Comparison of ENCODE assay signal across 16 mouse cellular contexts in genomic region chr10:63803909-63804308, GRCm38 (mm10).
DNase-seq lines count a peak whose midpoint lies in the region; ATAC-seq and TF ChIP-seq lines count a peak whose summit lies in the region.
"Had no signal": no experiment of that assay in that cellular context is flagged by ENCODE, and none has a peak within 500 bp of the region (broad histone marks: within the 10 kb centered on the region; RNA-seq: fewer than 3 reads in every experiment).

No protein-coding gene starts in this region.

- no peak overlapping the region for H3K27ac ChIP-seq in left cerebral cortex, adult 2 months
- no peak overlapping the region for H3K27ac ChIP-seq in limb, embryonic 10.5 days
- H3K27ac ChIP-seq: limb, embryonic 13.5 days; liver, embryonic 14.5 days had no signal

- WGBS in limb, embryonic 10.5 days, result 88% methylated on average over 6 of the region's 6 CpGs

- no peak for TF ChIP-seq CTCF in left cerebral cortex, adult 2 months (IDR thresholded peaks at IDR 0.05)

- no peak for ATAC-seq in activated CD4-positive, CD25-positive, alpha-beta regulatory T cell, adult 4 months
- ATAC-seq: CD4-positive, CD25-positive, alpha-beta regulatory T cell, adult 4 months; lung, postnatal 0 days had no signal

- intact Hi-C loops in left cerebral cortex, postnatal 14 days (cut with DNase I), result no loop called here
- intact Hi-C loops in left cerebral cortex, adult 2 months (cut with DNase I), result loop anchor here (10.0 kb wide), 1 partner anchor 199 kb away; no protein-coding TSS in a partner anchor

- no peak overlapping the region for H3K4me3 ChIP-seq in left cerebral cortex, adult 2 months
- H3K4me3 ChIP-seq in limb, embryonic 10.5 days, result no peak overlapping the region
- H3K4me3 ChIP-seq: limb, embryonic 13.5 days had no signal

- H3K9me3 ChIP-seq in limb, embryonic 10.5 days (replicated peaks), result no peaks in the 10 kb centered on the region

- H3K27me3 ChIP-seq in limb, embryonic 10.5 days (ENCODE audit: low read depth, poor library complexity, severe bottlenecking), result no peaks in the 10 kb centered on the region
- H3K27me3 ChIP-seq: limb, embryonic 13.5 days had no signal

- no peaks in the 10 kb centered on the region for H3K4me1 ChIP-seq in limb, embryonic 10.5 days
- H3K4me1 ChIP-seq: limb, embryonic 13.5 days had no signal

- DNase-seq in left cerebral cortex, postnatal 14 days (ENCODE audit: low spot score in 2 of 2), result peak; percentile 40 to 44
- DNase-seq in left cerebral cortex, adult 2 months (ENCODE audit: extremely low spot score in 1 of 2, low spot score in 2 of 2), result no peak
- peak; percentile 29 to 66 for DNase-seq in frontal cortex, adult 2 months (ENCODE audit: extremely low spot score in 1 of 2, low spot score in 1 of 2)
- DNase-seq in layer of hippocampus, adult 8-10 months (ENCODE audit: low spot score in 2 of 2), result peak; percentile 66 to 69
- peak; percentile 21 for DNase-seq in right cerebral cortex, postnatal 25 days
- no peak for DNase-seq in testis, postnatal 14 days (ENCODE audit: low spot score)
- no peak for DNase-seq in limb, embryonic 10.5 days (ENCODE audit: low spot score)
- DNase-seq: cerebellum, adult 11 months; cerebellum, postnatal 25 days; kidney, postnatal 4 days had no signal

- H3K36me3 ChIP-seq in limb, embryonic 10.5 days, result no peaks in the 10 kb centered on the region
- H3K36me3 ChIP-seq: G1E; limb, embryonic 13.5 days had no signal

Comparison
In these comparisons a context has a peak if more than half of its experiments do, and no peak if none do; other contexts are left out.
1. DNase-seq: peak in left cerebral cortex, postnatal 14 days (2 of 2), frontal cortex, adult 2 months (2 of 2), layer of hippocampus, adult 8-10 months (2 of 2) and right cerebral cortex, postnatal 25 days (single experiment); none in left cerebral cortex, adult 2 months (0 of 2), testis, postnatal 14 days (single experiment) and limb, embryonic 10.5 days (single experiment).